Mouse (Mus musculus) brain, embryonic 14.5 days (tissue): ENCODE results near the gene Olfr641.

ENCODE experiments used
- CTCF ChIP-seq: fragments of 200-500 bp; IDR thresholded peaks from 2 replicates; pipeline ENCODE4 v1.5.1; 2012; ENCODE audit warnings: inconsistent platforms, mild to moderate bottlenecking, moderate library complexity, borderline replicate concordance; ENCODE audit not compliant: insufficient read depth, insufficient read length; ENCODE audit errors: extremely low read depth
- POLR2A ChIP-seq: fragments of 200-500 bp; IDR thresholded peaks from 2 replicates; pipeline ENCODE4 v1.6.1; 2012; ENCODE audit warnings: mild to moderate bottlenecking, inconsistent platforms, borderline replicate concordance; ENCODE audit not compliant: poor library complexity, insufficient read depth, insufficient read length, severe bottlenecking; ENCODE audit errors: extremely low read depth

- no peak for TF ChIP-seq POLR2A
- no peak for TF ChIP-seq CTCF
Observed at GRCm38 (mm10) chr7:104059215-104059614, 24.0 kb downstream of the Olfr641 start.
